Mouse (Mus musculus) small intestine, adult 2 months (tissue): Measurements from ENCODE around the gene Gm7138.

Experiments
- CTCF ChIP-seq: fragments of 200-500 bp; IDR thresholded peaks from 2 replicates; pipeline ENCODE4 v1.5.1; 2012; ENCODE audit warnings: low read depth, mild to moderate bottlenecking, control low read depth, inconsistent platforms, low read length, moderate library complexity, mixed read lengths; ENCODE audit not compliant: insufficient replicate concordance, insufficient read length; ENCODE audit errors: extremely low read depth
- POLR2A ChIP-seq: fragments of 200-500 bp; IDR thresholded peaks from 2 replicates; pipeline ENCODE4 v1.6.1; 2012; ENCODE audit warnings: low read depth, mild to moderate bottlenecking, control low read depth, inconsistent platforms, low read length, moderate library complexity

GRCm38 (mm10) chr10:77753448-77753847 is 23.3 kb downstream of the Gm7138 start:
- TF ChIP-seq CTCF = no peak
- TF ChIP-seq POLR2A = no peak
